Comparison of ENCODE assay signal across 32 mouse cellular contexts in genomic region chr5:65119495-65119894, GRCm38 (mm10). TPM values are rescaled to one million over a fixed set of nuclear protein-coding genes. Genes with fewer than 3 reads are reported as not detected.
DNase-seq lines count a peak whose midpoint lies in the region; ATAC-seq and TF ChIP-seq lines count a peak whose summit lies in the region.
"Had no signal": no experiment of that assay in that cellular context is flagged by ENCODE, and none has a peak within 500 bp of the region (broad histone marks: within the 10 kb centered on the region; RNA-seq: fewer than 3 reads in every experiment).

No protein-coding gene starts in this region.

- DNase-seq in kidney, postnatal 0 days (ENCODE audit: low spot score): no peak
- DNase-seq in kidney, postnatal 36 days: no peak
- no peak for DNase-seq in lung, postnatal 14 days
- DNase-seq in right cerebral cortex, postnatal 10 days (ENCODE audit: low spot score in 2 of 2): no peak
- DNase-seq in embryonic facial prominence, embryonic 10.5 days (ENCODE audit: low spot score): no peak
- DNase-seq: adrenal gland, postnatal 14 days; cerebellum, adult 11-12 months; cerebellum, adult 9-11 months; embryo, embryonic 11 days; heart, postnatal 4 days; kidney, adult 18-20 months; kidney, postnatal 4 days; layer of hippocampus, adult 9-11 months; right cerebral cortex, postnatal 4 days; thymus, adult 2 months; thymus, postnatal 4 days had no signal

- peaks cover 6% of the 10 kb centered on the region; the same call in 1 of the 2 replicates for H3K36me3 ChIP-seq in kidney, postnatal 0 days (ENCODE audit: insufficient read depth, low read length)
- H3K36me3 ChIP-seq in lung, embryonic 16.5 days (ENCODE audit: control insufficient read depth, insufficient read depth, low read length): peaks cover 8% of the 10 kb centered on the region
- peaks cover 8% of the 10 kb centered on the region for H3K36me3 ChIP-seq in embryonic facial prominence, embryonic 10.5 days (replicated peaks)
- H3K36me3 ChIP-seq: G1E; midbrain, embryonic 15.5 days; neural tube, embryonic 15.5 days had no signal

- H3K9me3 ChIP-seq in kidney, postnatal 0 days (replicated peaks; ENCODE audit: low read length): no peaks in the 10 kb centered on the region
- peaks cover 3% of the 10 kb centered on the region; the same call in 1 of the 2 replicates for H3K9me3 ChIP-seq in lung, embryonic 16.5 days (ENCODE audit: control insufficient read depth, low read length)
- H3K9me3 ChIP-seq in embryonic facial prominence, embryonic 10.5 days: 0 out of 2 replicates have a peak, but pooled peaks cover 3% of the 10 kb centered on the region
- H3K9me3 ChIP-seq: embryonic facial prominence, embryonic 13.5 days; G1E; heart, embryonic 15.5 days; hindbrain, embryonic 13.5 days; kidney, embryonic 15.5 days; limb, embryonic 10.5 days; limb, embryonic 15.5 days; midbrain, embryonic 10.5 days; midbrain, embryonic 15.5 days; neural tube, embryonic 15.5 days had no signal

- H3K27ac ChIP-seq in kidney, postnatal 0 days: peak overlapping the region; percentile 13; the same call in 1 of the 2 replicates
- 0 out of 2 replicates have a peak overlapping the region, but pooled peaks have one; percentile 50 for H3K27ac ChIP-seq in lung, embryonic 16.5 days (ENCODE audit: low read length)
- H3K27ac ChIP-seq in embryonic facial prominence, embryonic 10.5 days (replicated peaks): no peak overlapping the region
- H3K27ac ChIP-seq: embryonic facial prominence, embryonic 13.5 days; hindbrain, embryonic 13.5 days; kidney, embryonic 15.5 days; limb, embryonic 10.5 days; limb, embryonic 15.5 days; midbrain, embryonic 10.5 days; midbrain, embryonic 15.5 days; neural tube, embryonic 15.5 days had no signal

- no peaks in the 10 kb centered on the region for H3K4me1 ChIP-seq in kidney, postnatal 0 days (replicated peaks; ENCODE audit: insufficient read depth, low read length)
- H3K4me1 ChIP-seq in lung, embryonic 16.5 days (replicated peaks; ENCODE audit: control insufficient read depth, insufficient read depth, low read length): no peaks in the 10 kb centered on the region
- H3K4me1 ChIP-seq in embryonic facial prominence, embryonic 10.5 days: no peaks in the 10 kb centered on the region
- H3K4me1 ChIP-seq: embryonic facial prominence, embryonic 13.5 days; hindbrain, embryonic 13.5 days; kidney, embryonic 15.5 days; limb, embryonic 10.5 days; limb, embryonic 15.5 days; midbrain, embryonic 10.5 days; midbrain, embryonic 15.5 days; neural tube, embryonic 15.5 days had no signal

- no peak for TF ChIP-seq CTCF in kidney, postnatal 0 days (IDR thresholded peaks at IDR 0.05; ENCODE audit: low read depth)

- ATAC-seq in kidney, postnatal 0 days (replicated peaks; ENCODE audit: low FRiP score, low read depth): no peak
- ATAC-seq in lung, embryonic 16.5 days (ENCODE audit: low read depth): no peak
- ATAC-seq in activated CD4-positive, CD25-positive, alpha-beta regulatory T cell, adult 4 months: peak; percentile 66
- ATAC-seq in megakaryocyte, adult 5-6 weeks (ENCODE audit: poor library complexity, severe bottlenecking): peak; percentile 28; the same call in 1 of the 2 replicates
- ATAC-seq: forebrain, embryonic 16.5 days; midbrain, embryonic 15.5 days; Patski had no signal

- no peak overlapping the region for H3K9ac ChIP-seq in kidney, postnatal 0 days (ENCODE audit: low read depth, low read length)
- no peak overlapping the region for H3K9ac ChIP-seq in lung, embryonic 16.5 days (ENCODE audit: low read length)
- H3K9ac ChIP-seq: embryonic facial prominence, embryonic 13.5 days; heart, embryonic 15.5 days; hindbrain, embryonic 13.5 days; kidney, embryonic 15.5 days; limb, embryonic 15.5 days; midbrain, embryonic 15.5 days; neural tube, embryonic 15.5 days had no signal

- WGBS in kidney, postnatal 0 days: 85% methylated on average over 1 of the region's 1 CpGs
- 86% methylated on average over 1 of the region's 1 CpGs for WGBS in lung, embryonic 16.5 days
- 90% methylated on average over 1 of the region's 1 CpGs for WGBS in embryonic facial prominence, embryonic 10.5 days

- no peaks in the 10 kb centered on the region for H3K27me3 ChIP-seq in kidney, postnatal 0 days (ENCODE audit: insufficient read depth, low read length)
- H3K27me3 ChIP-seq in lung, embryonic 16.5 days (ENCODE audit: control insufficient read depth, insufficient read depth, low read depth, low read length): no peaks in the 10 kb centered on the region
- H3K27me3 ChIP-seq in embryonic facial prominence, embryonic 10.5 days (replicated peaks; ENCODE audit: low read depth, poor library complexity, severe bottlenecking): no peaks in the 10 kb centered on the region
- H3K27me3 ChIP-seq: embryonic facial prominence, embryonic 13.5 days; heart, embryonic 15.5 days; hindbrain, embryonic 13.5 days; kidney, embryonic 15.5 days; limb, embryonic 15.5 days; midbrain, embryonic 15.5 days; neural tube, embryonic 15.5 days; Patski had no signal

- no peak overlapping the region for H3K4me3 ChIP-seq in kidney, postnatal 0 days (replicated peaks; ENCODE audit: low read depth, low read length)
- H3K4me3 ChIP-seq in lung, embryonic 16.5 days (ENCODE audit: low read length): no peak overlapping the region
- H3K4me3 ChIP-seq in embryonic facial prominence, embryonic 10.5 days: no peak overlapping the region
- H3K4me3 ChIP-seq: embryonic facial prominence, embryonic 13.5 days; heart, embryonic 15.5 days; hindbrain, embryonic 13.5 days; kidney, embryonic 15.5 days; limb, embryonic 10.5 days; limb, embryonic 15.5 days; midbrain, embryonic 10.5 days; midbrain, embryonic 15.5 days; neural tube, embryonic 15.5 days had no signal

- H3K4me2 ChIP-seq in kidney, postnatal 0 days (ENCODE audit: low read length): no peak overlapping the region
- no peak overlapping the region for H3K4me2 ChIP-seq in lung, embryonic 16.5 days (ENCODE audit: low read depth, low read length)
- H3K4me2 ChIP-seq: embryonic facial prominence, embryonic 13.5 days; heart, embryonic 15.5 days; hindbrain, embryonic 13.5 days; kidney, embryonic 15.5 days; limb, embryonic 15.5 days; midbrain, embryonic 15.5 days; neural tube, embryonic 15.5 days had no signal

RNA-seq across cellular contexts. Expression of gene Klhl5, which starts 12.2 kb away (rescaled TPM):
- 26.5 and 27.5 TPM in 2 replicates for polyA plus RNA-seq in kidney, postnatal 0 days (2015; fragmentation: Nextera tagmentation; extraction: Ambion mirVana)
- 19.7 and 24.9 TPM in 2 replicates for polyA plus RNA-seq in lung, embryonic 16.5 days (2015; fragmentation: Nextera tagmentation; extraction: Ambion mirVana)
- polyA plus RNA-seq in activated CD4-positive, CD25-positive, alpha-beta regulatory T cell, adult 4 months (2017; shearing (Covaris generic)): 1 to 10 TPM; 5.0 to 9.7 TPM
- total RNA-seq in megakaryocyte, adult 5-6 weeks (2015): 63.3 and 74.9 TPM in 2 replicates
- 47.5 and 50.7 TPM in 2 replicates for total RNA-seq in megakaryocyte, adult 5-6 weeks (2017)
- polyA plus RNA-seq in embryonic facial prominence, embryonic 10.5 days (2016; fragmentation: Nextera tagmentation; extraction: Ambion mirVana): 10.4 and 13.0 TPM in 2 replicates

RNA-seq across cellular contexts. Expression of gene Tmem156, which starts 27.6 kb away (rescaled TPM):
- 0.18 and 0.19 TPM in 2 replicates for polyA plus RNA-seq in kidney, postnatal 0 days (2015; fragmentation: Nextera tagmentation; extraction: Ambion mirVana)
- polyA plus RNA-seq in lung, embryonic 16.5 days (2015; fragmentation: Nextera tagmentation; extraction: Ambion mirVana): 0.55 and 0.77 TPM in 2 replicates
- 10 to 100 TPM; 16.2 to 21.7 TPM for polyA plus RNA-seq in activated CD4-positive, CD25-positive, alpha-beta regulatory T cell, adult 4 months (2017; shearing (Covaris generic))
- 34.8 and 37.4 TPM in 2 replicates for total RNA-seq in megakaryocyte, adult 5-6 weeks (2015)
- 54.5 and 54.9 TPM in 2 replicates for total RNA-seq in megakaryocyte, adult 5-6 weeks (2017)
- polyA plus RNA-seq in embryonic facial prominence, embryonic 10.5 days (2016; fragmentation: Nextera tagmentation; extraction: Ambion mirVana): 0.16 TPM in 1 of 2 replicates, not detected in the other
- polyA plus RNA-seq: forebrain, embryonic 11.5 days; G1E; heart, embryonic 15.5 days; hindbrain, embryonic 13.5 days; limb, embryonic 10.5 days; midbrain, embryonic 10.5 days; neural tube, embryonic 15.5 days; Patski had no signal

Comparison
In these comparisons a context has a peak if more than half of its experiments do, and no peak if none do; other contexts are left out.
1. ATAC-seq: peak in activated CD4-positive, CD25-positive, alpha-beta regulatory T cell, adult 4 months (single experiment) and megakaryocyte, adult 5-6 weeks (single experiment); none in kidney, postnatal 0 days (single experiment) and lung, embryonic 16.5 days (single experiment).